10 mouse cellular contexts compared by ENCODE assay signal in genomic region chr1:132208154-132208553, GRCm38 (mm10). TPM values are rescaled to one million over a fixed set of nuclear protein-coding genes. Genes with fewer than 3 reads are reported as not detected.
A peak's percentile ranks its signal among the peaks of the same experiment; 100 is the strongest.
DNase-seq lines count a peak whose midpoint lies in the region; ATAC-seq lines count a peak whose summit lies in the region.
"Had no signal": no experiment of that assay in that cellular context is flagged by ENCODE, and none has a peak within 500 bp of the region (broad histone marks: within the 10 kb centered on the region; RNA-seq: fewer than 3 reads in every experiment).

No protein-coding gene starts in this region.

- H3K4me1 ChIP-seq in heart, embryonic 11.5 days (ENCODE audit: control insufficient read depth, insufficient read depth, low read length), result peaks cover 27% of the 10 kb centered on the region
- no peaks in the 10 kb centered on the region for H3K4me1 ChIP-seq in intestine, embryonic 16.5 days (ENCODE audit: control insufficient read depth, insufficient read depth, low read length)

- H3K9me3 ChIP-seq in heart, embryonic 11.5 days (replicated peaks; ENCODE audit: control insufficient read depth, low read length), result no peaks in the 10 kb centered on the region
- H3K9me3 ChIP-seq in intestine, embryonic 16.5 days (ENCODE audit: control insufficient read depth, low read length), result no peaks in the 10 kb centered on the region
- H3K9me3 ChIP-seq: liver, embryonic 15.5 days had no signal

- no peak overlapping the region for H3K4me2 ChIP-seq in heart, embryonic 11.5 days
- H3K4me2 ChIP-seq in intestine, embryonic 16.5 days (ENCODE audit: low read depth, low read length), result no peak overlapping the region
- H3K4me2 ChIP-seq: liver, embryonic 15.5 days had no signal

- 16% methylated on average over 4 of the region's 4 CpGs for WGBS in heart, embryonic 11.5 days (ENCODE audit: insufficient replicate concordance)
- 19% methylated on average over 3 of the region's 4 CpGs for WGBS in intestine, embryonic 16.5 days

- no peak overlapping the region for H3K27ac ChIP-seq in heart, embryonic 11.5 days (ENCODE audit: low read depth, low read length)
- H3K27ac ChIP-seq in intestine, embryonic 16.5 days (ENCODE audit: low read length), result no peak overlapping the region
- H3K27ac ChIP-seq: liver, embryonic 15.5 days had no signal

- no peak overlapping the region for H3K9ac ChIP-seq in heart, embryonic 11.5 days (ENCODE audit: low read depth, low read length)
- no peak overlapping the region for H3K9ac ChIP-seq in intestine, embryonic 16.5 days (ENCODE audit: low read depth, low read length)
- H3K9ac ChIP-seq: liver, embryonic 15.5 days had no signal

- DNase-seq in heart, postnatal 10 days, result peak; percentile 29 to 32
- peak; percentile 91 to 92 for DNase-seq in cerebellum, postnatal 14 days
- DNase-seq in layer of hippocampus, adult 9-11 months, result peak; percentile 73
- DNase-seq in right cerebral cortex, adult 2 months (ENCODE audit: low spot score in 2 of 2), result peak; percentile 68 to 72
- no peak for DNase-seq in c-Kit-positive CD71-positive TER-119-positive erythroid progenitor cells, embryonic 14.5 days (ENCODE audit: low spot score)

- H3K27me3 ChIP-seq in heart, embryonic 11.5 days (ENCODE audit: control insufficient read depth, insufficient read depth, low read length), result peaks cover 15% of the 10 kb centered on the region
- H3K27me3 ChIP-seq in intestine, embryonic 16.5 days (replicated peaks; ENCODE audit: control insufficient read depth, insufficient read depth, low read length), result peaks cover 11% of the 10 kb centered on the region; the same call in 1 of the 2 replicates

- H3K36me3 ChIP-seq in heart, embryonic 11.5 days (ENCODE audit: control insufficient read depth, insufficient read depth, low read length), result no peaks in the 10 kb centered on the region
- H3K36me3 ChIP-seq in intestine, embryonic 16.5 days (ENCODE audit: control insufficient read depth, insufficient read depth, low read length), result no peaks in the 10 kb centered on the region
- H3K36me3 ChIP-seq: liver, embryonic 15.5 days had no signal

- intact Hi-C loops in heart, postnatal 10 days (cut with DNase I), result no loop called here

- H3K4me3 ChIP-seq in heart, embryonic 11.5 days (ENCODE audit: low read depth, low read length), result no peak overlapping the region
- no peak overlapping the region for H3K4me3 ChIP-seq in intestine, embryonic 16.5 days (ENCODE audit: low read length)
- H3K4me3 ChIP-seq: liver, embryonic 15.5 days had no signal

- ATAC-seq in heart, embryonic 11.5 days (replicated peaks; ENCODE audit: insufficient number of reproducible peaks, low FRiP score, low TSS enrichment), result no peak
- no peak for ATAC-seq in intestine, embryonic 16.5 days
- no peak for ATAC-seq in activated CD4-positive, CD25-positive, alpha-beta regulatory T cell, adult 4 months

RNA-seq across cellular contexts. Expression of gene AC124108.1, which starts 16.9 kb away (rescaled TPM):
- total RNA-seq in heart, postnatal 10 days (2021), result not detected
- polyA plus RNA-seq in heart, embryonic 11.5 days (2014; fragmentation: Nextera tagmentation; extraction: Ambion mirVana), result 0.03 TPM in 1 of 2 replicates, not detected in the other
- polyA plus RNA-seq in intestine, embryonic 16.5 days (2015; fragmentation: Nextera tagmentation; extraction: Ambion mirVana), result 0.04 and 0.07 TPM in 2 replicates
- not detected for polyA plus RNA-seq in activated CD4-positive, CD25-positive, alpha-beta regulatory T cell, adult 4 months (2017; shearing (Covaris generic))
- polyA plus RNA-seq: heart, embryonic 14.5 days; liver, embryonic 15.5 days had no signal

RNA-seq across cellular contexts. Expression of gene Lemd1, which starts 16.9 kb away (rescaled TPM):
- not detected for total RNA-seq in heart, postnatal 10 days (2021)
- not detected in 2 replicates for polyA plus RNA-seq in heart, embryonic 11.5 days (2014; fragmentation: Nextera tagmentation; extraction: Ambion mirVana)
- not detected in 2 replicates for polyA plus RNA-seq in intestine, embryonic 16.5 days (2015; fragmentation: Nextera tagmentation; extraction: Ambion mirVana)
- not detected for polyA plus RNA-seq in activated CD4-positive, CD25-positive, alpha-beta regulatory T cell, adult 4 months (2017; shearing (Covaris generic))
- polyA plus RNA-seq: heart, embryonic 14.5 days; liver, embryonic 15.5 days had no signal

RNA-seq across cellular contexts. Expression of gene Gm10188, which starts 21.4 kb away (rescaled TPM):
- not detected for total RNA-seq in heart, postnatal 10 days (2021)
- not detected in 2 replicates for polyA plus RNA-seq in heart, embryonic 11.5 days (2014; fragmentation: Nextera tagmentation; extraction: Ambion mirVana)
- polyA plus RNA-seq in intestine, embryonic 16.5 days (2015; fragmentation: Nextera tagmentation; extraction: Ambion mirVana), result not detected in 2 replicates
- not detected for polyA plus RNA-seq in activated CD4-positive, CD25-positive, alpha-beta regulatory T cell, adult 4 months (2017; shearing (Covaris generic))
- polyA plus RNA-seq: heart, embryonic 14.5 days; liver, embryonic 15.5 days had no signal
